In the genomic region with DNA sequence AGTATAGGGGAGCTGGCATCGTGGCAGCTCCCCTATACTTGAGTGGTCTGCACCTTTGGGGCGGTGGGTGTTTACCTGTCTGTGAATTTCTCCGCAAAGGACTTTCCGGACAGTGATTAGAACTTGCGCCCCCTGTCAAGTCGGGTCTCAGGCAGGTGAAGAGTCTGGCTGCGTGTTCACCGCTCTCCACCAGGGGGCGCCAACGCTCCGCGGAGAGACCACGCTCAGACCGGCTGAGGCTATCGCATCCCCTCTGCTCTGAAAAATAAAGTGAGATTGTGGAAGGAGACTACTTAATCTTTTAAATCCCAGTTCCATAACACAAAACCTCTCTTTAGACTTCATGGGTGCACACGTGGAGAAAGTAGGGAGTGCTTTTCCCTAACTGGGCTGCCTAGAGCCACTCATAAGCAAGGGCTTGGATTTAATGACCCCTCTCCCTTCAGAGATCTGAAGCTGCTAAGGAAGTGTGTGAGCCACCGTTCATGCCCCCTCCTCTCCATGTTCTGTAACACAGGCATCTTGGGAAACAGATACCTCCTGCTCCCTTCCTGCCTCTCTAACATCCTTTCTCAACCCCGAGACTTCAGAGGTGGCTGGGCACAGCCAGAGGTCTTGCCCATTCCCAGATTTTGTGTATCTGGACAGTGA, we compare ENCODE assay signal across 9 mouse cellular contexts. TPM values are rescaled to one million over a fixed set of nuclear protein-coding genes. Genes with fewer than 3 reads are reported as not detected.
DNase-seq lines count a peak whose midpoint lies in the region; ATAC-seq and TF ChIP-seq lines count a peak whose summit lies in the region.
"Had no signal": no experiment of that assay in that cellular context is flagged by ENCODE, and none has a peak within 500 bp of the region (broad histone marks: within the 10 kb centered on the region; RNA-seq: fewer than 3 reads in every experiment).

No protein-coding gene starts in this region.

- peak; percentile 43 for ATAC-seq in CD4-positive, CD25-positive, alpha-beta regulatory T cell, adult 4 months
- ATAC-seq in embryonic facial prominence, embryonic 14.5 days (ENCODE audit: low read depth) = 0 out of 2 replicates have a peak, but pooled peaks have one; percentile 43
- no peak for ATAC-seq in heart, embryonic 11.5 days (replicated peaks; ENCODE audit: insufficient number of reproducible peaks, low FRiP score, low TSS enrichment)

- no peaks in the 10 kb centered on the region for H3K27me3 ChIP-seq in embryonic facial prominence, embryonic 14.5 days (replicated peaks; ENCODE audit: control insufficient read depth, insufficient read depth, low read length)
- peaks cover 5% of the 10 kb centered on the region; the same call in 1 of the 2 replicates for H3K27me3 ChIP-seq in heart, embryonic 11.5 days (ENCODE audit: control insufficient read depth, insufficient read depth, low read length)

- peak; percentile 57 for DNase-seq in embryonic facial prominence, embryonic 14.5 days (ENCODE audit: low spot score)
- peak; percentile 80 for DNase-seq in kidney, postnatal 14 days
- peak; percentile 52 to 54 for DNase-seq in lung, adult 18-20 months
- DNase-seq in ovary, postnatal 10 days (ENCODE audit: low spot score) = peak; percentile 70
- DNase-seq in thymus, postnatal 0 days (ENCODE audit: low spot score) = peak; percentile 72

- TF ChIP-seq POLR2A in bone marrow, adult 2 months (IDR thresholded peaks at IDR 0.05; ENCODE audit: borderline replicate concordance, control insufficient read depth, low read depth, low read length) = no peak

- no peaks in the 10 kb centered on the region for H3K4me1 ChIP-seq in bone marrow, adult 2 months (ENCODE audit: control insufficient read depth, insufficient read depth, low read length)
- H3K4me1 ChIP-seq in embryonic facial prominence, embryonic 14.5 days (ENCODE audit: control insufficient read depth, insufficient read depth, low read length) = no peaks in the 10 kb centered on the region; the same call in 1 of the 2 replicates
- H3K4me1 ChIP-seq in heart, embryonic 11.5 days (ENCODE audit: control insufficient read depth, insufficient read depth, low read length) = peaks cover 12% of the 10 kb centered on the region

- H3K27ac ChIP-seq in bone marrow, adult 2 months (ENCODE audit: control insufficient read depth, insufficient read depth, low read depth, low read length, poor library complexity) = no peak overlapping the region
- no peak overlapping the region for H3K27ac ChIP-seq in embryonic facial prominence, embryonic 14.5 days (replicated peaks; ENCODE audit: low read depth, low read length)
- no peak overlapping the region for H3K27ac ChIP-seq in heart, embryonic 11.5 days (ENCODE audit: low read depth, low read length)
- H3K27ac ChIP-seq: heart, embryonic 13.5 days had no signal

- no peaks in the 10 kb centered on the region for H3K36me3 ChIP-seq in embryonic facial prominence, embryonic 14.5 days (ENCODE audit: control insufficient read depth, insufficient read depth, low read length)
- no peaks in the 10 kb centered on the region for H3K36me3 ChIP-seq in heart, embryonic 11.5 days (ENCODE audit: control insufficient read depth, insufficient read depth, low read length)
- H3K36me3 ChIP-seq: heart, embryonic 13.5 days had no signal

- H3K4me2 ChIP-seq in embryonic facial prominence, embryonic 14.5 days (ENCODE audit: low read depth, low read length) = no peak overlapping the region
- no peak overlapping the region for H3K4me2 ChIP-seq in heart, embryonic 11.5 days
- H3K4me2 ChIP-seq: heart, embryonic 13.5 days had no signal

- 6% methylated on average over 18 of the region's 18 CpGs for WGBS in bone marrow, adult 2 months
- 6% methylated on average over 18 of the region's 18 CpGs for WGBS in embryonic facial prominence, embryonic 14.5 days
- 7% methylated on average over 18 of the region's 18 CpGs for WGBS in heart, embryonic 11.5 days (ENCODE audit: insufficient replicate concordance)

- no peak overlapping the region for H3K4me3 ChIP-seq in bone marrow, adult 2 months (replicated peaks; ENCODE audit: control insufficient read depth, low read depth, low read length)
- no peak overlapping the region for H3K4me3 ChIP-seq in embryonic facial prominence, embryonic 14.5 days (ENCODE audit: low read depth, low read length)
- H3K4me3 ChIP-seq in heart, embryonic 11.5 days (ENCODE audit: low read depth, low read length) = no peak overlapping the region
- H3K4me3 ChIP-seq: heart, embryonic 13.5 days had no signal

- no peaks in the 10 kb centered on the region for H3K9me3 ChIP-seq in embryonic facial prominence, embryonic 14.5 days (ENCODE audit: control insufficient read depth, low read length)
- H3K9me3 ChIP-seq in heart, embryonic 11.5 days (replicated peaks; ENCODE audit: control insufficient read depth, low read length) = no peaks in the 10 kb centered on the region
- H3K9me3 ChIP-seq: heart, embryonic 13.5 days had no signal

- H3K9ac ChIP-seq in embryonic facial prominence, embryonic 14.5 days (ENCODE audit: low read depth, low read length) = no peak overlapping the region
- H3K9ac ChIP-seq in heart, embryonic 11.5 days (ENCODE audit: low read depth, low read length) = 0 out of 2 replicates have a peak overlapping the region, but pooled peaks have one; percentile 8
- H3K9ac ChIP-seq: heart, embryonic 13.5 days had no signal

- TF ChIP-seq CTCF in bone marrow, adult 2 months (IDR thresholded peaks at IDR 0.05; ENCODE audit: control insufficient read depth, insufficient read depth, low read length) = peak; percentile 95

RNA-seq across cellular contexts. Expression of a gene that starts 34.1 kb away (rescaled TPM):
- 10 to 100 TPM; 21.8 to 22.7 TPM for polyA plus RNA-seq in CD4-positive, CD25-positive, alpha-beta regulatory T cell, adult 4 months (2017; shearing (Covaris generic))
- 5.0 and 23.5 TPM in 2 replicates for polyA plus RNA-seq in bone marrow, adult 2 months (2011; ENCODE audit: insufficient read depth, insufficient read length, low replicate concordance, missing spikeins)
- 64.6 and 66.7 TPM in 2 replicates for polyA plus RNA-seq in embryonic facial prominence, embryonic 14.5 days (2014; fragmentation: Nextera tagmentation; extraction: Ambion mirVana)
- 36.5 and 42.1 TPM in 2 replicates for polyA plus RNA-seq in heart, embryonic 11.5 days (2014; fragmentation: Nextera tagmentation; extraction: Ambion mirVana)
- polyA plus RNA-seq in thymus, postnatal 0 days (2015; fragmentation: Nextera tagmentation; extraction: Ambion mirVana) = 27.8 and 28.6 TPM in 2 replicates

RNA-seq across cellular contexts. Expression of a gene that starts 45.3 kb away (rescaled TPM):
- polyA plus RNA-seq in CD4-positive, CD25-positive, alpha-beta regulatory T cell, adult 4 months (2017; shearing (Covaris generic)) = under 1 TPM; 0.62 to 1.00 TPM
- 1.7 TPM in 1 of 2 replicates, not detected in the other for polyA plus RNA-seq in bone marrow, adult 2 months (2011; ENCODE audit: insufficient read depth, insufficient read length, low replicate concordance, missing spikeins)
- 348 and 416 TPM in 2 replicates for polyA plus RNA-seq in embryonic facial prominence, embryonic 14.5 days (2014; fragmentation: Nextera tagmentation; extraction: Ambion mirVana)
- 145 and 201 TPM in 2 replicates for polyA plus RNA-seq in heart, embryonic 11.5 days (2014; fragmentation: Nextera tagmentation; extraction: Ambion mirVana)
- 4.4 TPM in 2 replicates for polyA plus RNA-seq in thymus, postnatal 0 days (2015; fragmentation: Nextera tagmentation; extraction: Ambion mirVana)

Comparison
In these comparisons a context has a peak if more than half of its experiments do, and no peak if none do; other contexts are left out.
1. RNA of a gene that starts 45.3 kb away (polyA plus RNA-seq): 348 to 416 TPM in embryonic facial prominence, embryonic 14.5 days and 145 to 201 TPM in heart, embryonic 11.5 days; 4.4 TPM in thymus, postnatal 0 days, 0.62 to 1.00 TPM in CD4-positive, CD25-positive, alpha-beta regulatory T cell, adult 4 months and 1.7 TPM in bone marrow, adult 2 months; every median in the first group is over 10 times any median in the second.
2. Peak in every context shown above with its lines, with median percentiles within 50 percentile points of each other: DNase-seq.